Mouse (Mus musculus) bone marrow, adult 2 months (tissue): ENCODE measurements around the gene Cwh43. TPM values are rescaled to one million over a fixed set of nuclear protein-coding genes. Genes with fewer than 3 reads are reported as not detected.
"Not testable (repeated sequence)": the region's sequence is repeated elsewhere in the genome, so short reads cannot be mapped to it uniquely, and the experiment has no call there.

ENCODE experiments used
- H3K27ac ChIP-seq: fragments of 200-500 bp; 2 replicates; pipeline ENCODE4 v1.5.1; 2012; ENCODE audit warnings: low read depth, mild to moderate bottlenecking, control low read depth, inconsistent platforms, low read length; ENCODE audit not compliant: control insufficient read depth, poor library complexity, insufficient read depth
- H3K4me1 ChIP-seq: fragments of 200-500 bp; 2 replicates; pipeline ENCODE4 v1.6.1; 2011; ENCODE audit warnings: low read length; ENCODE audit not compliant: control insufficient read depth, insufficient read depth
- H3K4me3 ChIP-seq: fragments of 200-500 bp; replicated peaks from 2 replicates; pipeline ENCODE3; 2011; ENCODE audit warnings: mild to moderate bottlenecking, low read depth, low read length, control low read depth; ENCODE audit not compliant: control insufficient read depth
- CTCF ChIP-seq: fragments of 200-500 bp; IDR thresholded peaks from 2 replicates; pipeline ENCODE4 v1.5.1; 2011; ENCODE audit warnings: low read length, control low read depth; ENCODE audit not compliant: control insufficient read depth, insufficient read depth
- POLR2A ChIP-seq: fragments of 200-500 bp; IDR thresholded peaks from 2 replicates; pipeline ENCODE4 v1.6.1; 2011; ENCODE audit warnings: low read depth, mild to moderate bottlenecking, control low read depth, low read length, borderline replicate concordance; ENCODE audit not compliant: control insufficient read depth
- WGBS: fragments of 180-500 bp; shearing (Covaris S2); methylation state at CpG from one replicate; pipeline ENCODE4 v1.1.7; 2018; 5-methylcytosine and 5-hydroxymethylcytosine counted together
- polyA plus RNA-seq: library from polyadenylated mRNA; stranded (reverse); fragments of >200 nt; gene quantifications from 2 replicates; pipeline ENCODE4 v1.2.4, GENCODE M21; 2011; ENCODE audit warnings: low replicate concordance; ENCODE audit not compliant: missing spikeins, insufficient read depth, insufficient read length

The Cwh43 gene
- polyA plus RNA-seq, 1 experiment = not detected

- Histone ChIP-seq H3K27ac (no peak overlapping the region), H3K4me1 (no peaks in the 10 kb centered on the region), H3K4me3 (no peak overlapping the region)
- 75% methylated on average over 20 of the region's 20 CpGs for WGBS
- TF ChIP-seq POLR2A (no peak), CTCF (no peak)
These were observed 68.8 kb downstream of the Cwh43 start for GRCm38 (mm10) chr5:73474412-73475405.

- 71% methylated on average over 7 of the region's 7 CpGs for WGBS
- H3K4me1 ChIP-seq = no peaks in the 10 kb centered on the region
- TF ChIP-seq POLR2A (no peak), CTCF (no peak)
- no peak within 1 kb of the TSS for H3K4me3 ChIP-seq
- H3K27ac ChIP-seq = no peak within 1 kb of the TSS
These were observed 74.8 kb downstream of the Cwh43 start, which contains the start of gene Dcun1d4 for GRCm38 (mm10) chr5:73480700-73481099. Gene Dcun1d4 (plus strand): TSS chr5:73481000.

- WGBS = 83% methylated on average over 7 of the region's 7 CpGs
- no peaks in the 10 kb centered on the region for H3K4me1 ChIP-seq
- H3K4me3 ChIP-seq = no peak overlapping the region
- TF ChIP-seq CTCF = no peak
- no peak for TF ChIP-seq POLR2A
- no peak overlapping the region for H3K27ac ChIP-seq
These were observed 75.5 kb downstream of the Cwh43 start for GRCm38 (mm10) chr5:73481401-73481800.

- not testable (repeated sequence) for H3K4me3 ChIP-seq, H3K27ac ChIP-seq, H3K4me1 ChIP-seq
- 57% methylated on average over 1 of the region's 1 CpGs for WGBS
These were observed 76.5 kb downstream of the Cwh43 start for GRCm38 (mm10) chr5:73482381-73482780.

- Histone ChIP-seq H3K4me3 (no peak overlapping the region), H3K4me1 (no peaks in the 10 kb centered on the region), H3K27ac (no peak overlapping the region)
- WGBS = 72% methylated on average over 5 of the region's 5 CpGs
- TF ChIP-seq POLR2A (no peak), CTCF (no peak)
These were observed 78.2 kb downstream of the Cwh43 start for GRCm38 (mm10) chr5:73484016-73484615.

- H3K4me1 ChIP-seq = no peaks in the 10 kb centered on the region
- 65% methylated on average over 4 of the region's 4 CpGs for WGBS
- TF ChIP-seq CTCF (no peak), POLR2A (no peak)
- no peak overlapping the region for H3K4me3 ChIP-seq
- no peak overlapping the region for H3K27ac ChIP-seq
These were observed 80.6 kb downstream of the Cwh43 start for GRCm38 (mm10) chr5:73486451-73486850.

- no peaks in the 10 kb centered on the region for H3K4me1 ChIP-seq
- no peak overlapping the region for H3K27ac ChIP-seq
- no peak for TF ChIP-seq POLR2A
- TF ChIP-seq CTCF = no peak
- H3K4me3 ChIP-seq = no peak overlapping the region
- 7% methylated on average over 14 of the region's 14 CpGs for WGBS
These were observed 84.0 kb downstream of the Cwh43 start for GRCm38 (mm10) chr5:73489915-73490314.

- H3K27ac ChIP-seq = no peak overlapping the region
- TF ChIP-seq CTCF = 0 out of 2 replicates have a peak, but pooled peaks have one; percentile 16
- TF ChIP-seq POLR2A = peak; percentile 36; the same call in 1 of the 2 replicates
- WGBS = under 1% methylated on average over 37 of the region's 37 CpGs
These were observed 84.8 kb downstream of the Cwh43 start for GRCm38 (mm10) chr5:73490596-73491073.

More at GRCm38 (mm10) chr5:73490596-73491073, 84.8 kb downstream of the Cwh43 start:
- no peaks in the 10 kb centered on the region for H3K4me1 ChIP-seq
- H3K4me3 ChIP-seq = peak overlapping the region; percentile 98
